Mouse (Mus musculus) kidney, postnatal 0 days (tissue): ENCODE measurements around the gene Tdrd7. TPM values are rescaled to one million over a fixed set of nuclear protein-coding genes. Genes with fewer than 3 reads are reported as not detected.

ENCODE experiments used
- ATAC-seq: fragments of 200-750 bp; cut with Nextera tagmentation; replicated peaks from 2 replicates; pipeline ENCODE4 v1.8.0; 2017; ENCODE audit warnings: low read depth, moderate number of reproducible peaks, moderate TSS enrichment, moderate library complexity; ENCODE audit not compliant: low FRiP score
- DNase-seq: peaks from one replicate; pipeline ENCODE4 v3.0.0-alpha.2; 2016; ENCODE audit warnings: low spot score
- H3K27ac ChIP-seq: fragments of 300-500 bp; sonication (generic); 2 replicates; pipeline ENCODE4 v1.5.1; 2014; ENCODE audit warnings: mild to moderate bottlenecking
- H3K27me3 ChIP-seq: fragments of 300-500 bp; sonication (generic); 2 replicates; pipeline ENCODE4 v1.6.1; 2014; ENCODE audit warnings: low read length, mixed read lengths; ENCODE audit not compliant: insufficient read depth
- H3K36me3 ChIP-seq: fragments of 300-500 bp; sonication (generic); 2 replicates; pipeline ENCODE4 v1.6.1; 2014; ENCODE audit warnings: low read length, mixed read lengths; ENCODE audit not compliant: insufficient read depth
- H3K4me1 ChIP-seq: fragments of 300-500 bp; sonication (generic); replicated peaks from 2 replicates; pipeline ENCODE4 v1.6.1; 2014; ENCODE audit warnings: antibody characterized with exemption, low read length, mixed read lengths; ENCODE audit not compliant: insufficient read depth
- H3K4me2 ChIP-seq: fragments of 300-500 bp; sonication (generic); 2 replicates; pipeline ENCODE4 v1.6.1; 2014; ENCODE audit warnings: mild to moderate bottlenecking, low read length, moderate library complexity, mixed read lengths
- H3K4me3 ChIP-seq: fragments of 300-500 bp; sonication (generic); replicated peaks from 2 replicates; pipeline ENCODE4 v1.5.1; 2014; ENCODE audit warnings: low read depth, low read length
- H3K9ac ChIP-seq: fragments of 300-500 bp; sonication (generic); 2 replicates; pipeline ENCODE4 v1.6.1; 2014; ENCODE audit warnings: low read depth, low read length
- H3K9me3 ChIP-seq: fragments of 300-500 bp; sonication (generic); replicated peaks from 2 replicates; pipeline ENCODE4 v1.6.1; 2016; ENCODE audit warnings: low read length, inconsistent platforms, mixed read lengths
- CTCF ChIP-seq: IDR thresholded peaks from 2 replicates; pipeline ENCODE4 v1.5.1; 2016; ENCODE audit warnings: antibody characterized with exemption, low read depth, mild to moderate bottlenecking, moderate library complexity
- WGBS: fragments of 180-500 bp; shearing (Covaris S2); extraction: QIAGEN DNeasy Blood & Tissue Kit; methylation state at CpG from one replicate; pipeline ENCODE4 v1.1.7; 2014; 5-methylcytosine and 5-hydroxymethylcytosine counted together
- polyA plus RNA-seq: library from polyadenylated mRNA; unstranded; fragments of >200 nt; fragmentation: Nextera tagmentation; extraction: Ambion mirVana; gene quantifications from 2 replicates; pipeline ENCODE4 v1.2.1, GENCODE M21; 2015

Gene Tdrd7
- polyA plus RNA-seq, 1 experiment from 2014 or later: 25.1 TPM

DNA sequence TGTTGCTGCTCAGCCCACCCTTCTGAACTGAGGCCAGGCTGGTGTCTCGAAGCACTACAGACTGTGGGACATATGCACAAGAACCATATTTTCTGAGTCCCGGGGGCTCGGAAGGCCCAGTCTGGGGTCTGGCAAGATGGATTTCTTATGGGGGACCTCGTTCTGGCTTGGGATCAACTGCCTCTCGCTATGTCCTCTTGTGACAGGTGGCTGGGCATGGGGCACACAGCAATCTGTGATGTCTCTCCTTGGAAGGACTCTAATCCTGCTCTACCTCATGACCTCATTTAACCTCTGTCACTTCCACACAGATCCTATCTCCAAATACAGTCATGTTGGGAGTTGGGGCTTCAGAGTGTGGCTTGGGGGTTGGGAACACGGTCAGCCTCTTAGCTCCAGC, 107.5 kb downstream of the Tdrd7 start:
- Histone ChIP-seq H3K9ac (no peak overlapping the region), H3K4me2 (no peak overlapping the region), H3K4me1 (no peaks in the 10 kb centered on the region), H3K4me3 (no peak overlapping the region), H3K9me3 (no peaks in the 10 kb centered on the region), H3K27ac (no peak overlapping the region), H3K36me3 (no peaks in the 10 kb centered on the region), H3K27me3 (no peaks in the 10 kb centered on the region)
- no peak for TF ChIP-seq CTCF
- DNase-seq: no peak
- WGBS: 79% methylated on average over 6 of the region's 6 CpGs
- no peak for ATAC-seq

- Histone ChIP-seq H3K27me3 (no peaks in the 10 kb centered on the region), H3K36me3 (no peaks in the 10 kb centered on the region), H3K4me2 (no peak overlapping the region), H3K27ac (no peak overlapping the region), H3K9me3 (no peaks in the 10 kb centered on the region), H3K9ac (no peak overlapping the region), H3K4me1 (no peaks in the 10 kb centered on the region), H3K4me3 (no peak overlapping the region)
- 47% methylated on average over 4 of the region's 4 CpGs for WGBS
- ATAC-seq: no peak
- no peak for DNase-seq
- TF ChIP-seq CTCF: no peak
These were observed 108.6 kb downstream of the Tdrd7 start for GRCm38 (mm10) chr4:46073736-46074135.

- no peaks in the 10 kb centered on the region for H3K9me3 ChIP-seq
- no peaks in the 10 kb centered on the region for H3K4me1 ChIP-seq
- no peak overlapping the region for H3K4me2 ChIP-seq
- no peak overlapping the region for H3K27ac ChIP-seq
- 73% methylated on average over 3 of the region's 3 CpGs for WGBS
- no peak for TF ChIP-seq CTCF
- ATAC-seq (no peak), DNase-seq (no peak)
- H3K9ac ChIP-seq: no peak overlapping the region
- no peak overlapping the region for H3K4me3 ChIP-seq
- H3K36me3 ChIP-seq: no peaks in the 10 kb centered on the region
- no peaks in the 10 kb centered on the region for H3K27me3 ChIP-seq
These were observed 110.5 kb downstream of the Tdrd7 start for GRCm38 (mm10) chr4:46075664-46076063.

DNA sequence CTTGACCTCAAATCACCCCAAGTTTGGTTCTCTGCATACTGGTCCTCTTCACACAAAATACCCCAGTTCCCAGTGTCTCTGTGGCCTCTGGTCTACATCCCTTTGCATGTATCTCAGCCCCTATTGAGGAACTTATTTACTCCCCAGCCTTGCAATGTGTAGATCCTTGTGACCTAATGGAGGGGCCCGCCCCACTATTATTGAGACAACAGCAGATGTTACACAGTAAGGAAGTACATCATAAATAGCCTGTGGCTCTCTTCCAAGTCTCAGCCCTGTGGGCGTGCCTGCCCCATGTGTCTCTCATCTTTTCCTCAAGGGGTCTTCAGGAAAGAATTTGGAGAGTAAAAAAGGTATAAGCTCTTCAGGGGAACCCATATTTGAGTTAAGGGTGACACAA, 111.8 kb downstream of the Tdrd7 start:
- H3K36me3 ChIP-seq: no peaks in the 10 kb centered on the region
- H3K4me2 ChIP-seq: no peak overlapping the region
- no peak overlapping the region for H3K4me3 ChIP-seq
- H3K27me3 ChIP-seq: no peaks in the 10 kb centered on the region
- H3K9me3 ChIP-seq: no peaks in the 10 kb centered on the region
- H3K27ac ChIP-seq: no peak overlapping the region
- no peaks in the 10 kb centered on the region for H3K4me1 ChIP-seq
- TF ChIP-seq CTCF: no peak
- DNase-seq (peak; percentile 46), ATAC-seq (no peak)
- no peak overlapping the region for H3K9ac ChIP-seq
- 50% methylated on average over 2 of the region's 2 CpGs for WGBS

GRCm38 (mm10) chr4:46080261-46080660, 115.1 kb downstream of the Tdrd7 start:
- Histone ChIP-seq H3K36me3 (no peaks in the 10 kb centered on the region), H3K4me2 (no peak overlapping the region), H3K27me3 (no peaks in the 10 kb centered on the region), H3K4me3 (no peak overlapping the region), H3K9me3 (no peaks in the 10 kb centered on the region), H3K4me1 (peaks cover 5% of the 10 kb centered on the region; the same call in 1 of the 2 replicates), H3K9ac (no peak overlapping the region), H3K27ac (no peak overlapping the region)
- DNase-seq (no peak), ATAC-seq (no peak)
- TF ChIP-seq CTCF: no peak
- WGBS: 85% methylated on average over 4 of the region's 4 CpGs

DNA sequence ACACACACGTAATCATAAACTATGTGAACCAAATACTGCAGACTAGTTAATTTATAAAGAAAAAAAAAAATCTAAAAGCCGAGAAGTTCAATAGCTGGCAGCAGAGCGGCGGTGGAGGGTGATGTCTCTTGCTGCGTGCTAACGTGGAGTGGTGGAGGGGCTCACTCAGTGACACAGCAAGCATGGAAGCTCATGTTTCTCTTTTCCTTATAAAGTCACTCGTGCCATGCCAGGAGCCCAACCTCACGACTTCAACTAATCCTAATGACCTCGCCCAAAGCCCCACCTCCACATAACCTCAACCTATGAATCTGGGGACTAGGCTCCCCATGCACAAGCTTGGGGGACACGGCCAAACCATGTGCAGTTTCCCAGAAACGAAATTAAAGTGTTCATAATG, 117.4 kb downstream of the Tdrd7 start:
- H3K4me3 ChIP-seq: no peak overlapping the region
- WGBS: 49% methylated on average over 11 of the region's 11 CpGs
- no peaks in the 10 kb centered on the region for H3K36me3 ChIP-seq
- no peak for TF ChIP-seq CTCF
- no peaks in the 10 kb centered on the region for H3K27me3 ChIP-seq
- H3K4me1 ChIP-seq: peaks cover 11% of the 10 kb centered on the region; the same call in 1 of the 2 replicates
- no peak overlapping the region for H3K4me2 ChIP-seq
- H3K27ac ChIP-seq: no peak overlapping the region
- ATAC-seq: no peak
- H3K9ac ChIP-seq: no peak overlapping the region
- DNase-seq: peak; percentile 24
- no peaks in the 10 kb centered on the region for H3K9me3 ChIP-seq

Other genes starting within 250 kb of the Tdrd7 start
- gene Aldh1b1, start 166.3 kb upstream of the Tdrd7 start, polyA plus RNA-seq: 9.7 and 12.1 TPM in 2 replicates
- 0.04 TPM in 1 of 2 replicates, not detected in the other for gene Igfbpl1, start 138.4 kb upstream of the Tdrd7 start, polyA plus RNA-seq
- 1.5 and 1.9 TPM in 2 replicates for gene Stra6l, start 116.7 kb upstream of the Tdrd7 start, polyA plus RNA-seq
- gene Ccdc180, start 75.0 kb upstream of the Tdrd7 start, polyA plus RNA-seq: 0.47 and 0.55 TPM in 2 replicates
- gene Tmod1, start 73.6 kb downstream of the Tdrd7 start, polyA plus RNA-seq: 5.5 and 6.5 TPM in 2 replicates
- gene Ncbp1, start 173.3 kb downstream of the Tdrd7 start, polyA plus RNA-seq: 48.2 and 53.9 TPM in 2 replicates
- gene Tstd2, start 173.4 kb downstream of the Tdrd7 start, polyA plus RNA-seq: 23.5 and 25.7 TPM in 2 replicates
- gene Xpa, start 231.0 kb downstream of the Tdrd7 start, polyA plus RNA-seq: 30.0 and 31.9 TPM in 2 replicates